Mouse (Mus musculus) limb, embryonic 14.5 days (tissue): ENCODE data around the gene Ago3. TPM values are rescaled to one million over a fixed set of nuclear protein-coding genes. Genes with fewer than 3 reads are reported as not detected.

Experiments used
- ATAC-seq: fragments of 200-750 bp; cut with Nextera tagmentation; 2 replicates; pipeline ENCODE4 v1.8.0; 2017; ENCODE audit warnings: low read depth, moderate number of reproducible peaks, moderate TSS enrichment; ENCODE audit not compliant: low FRiP score
- DNase-seq: peaks from one replicate; pipeline ENCODE4 v3.0.0-alpha.2; 2015; ENCODE audit warnings: low spot score
- H3K27ac ChIP-seq: fragments of 300-500 bp; sonication (generic); replicated peaks from 2 replicates; pipeline ENCODE4 v1.5.1; 2014; ENCODE audit warnings: low read depth, mild to moderate bottlenecking, low read length, moderate library complexity, mixed read lengths
- H3K27me3 ChIP-seq: fragments of 300-500 bp; sonication (generic); 2 replicates; pipeline ENCODE4 v1.6.1; 2014; ENCODE audit warnings: low read length, mixed read lengths; ENCODE audit not compliant: control insufficient read depth, insufficient read depth
- H3K36me3 ChIP-seq: fragments of 300-500 bp; sonication (generic); 2 replicates; pipeline ENCODE4 v1.6.1; 2014; ENCODE audit warnings: mild to moderate bottlenecking, low read length, moderate library complexity, mixed read lengths; ENCODE audit not compliant: control insufficient read depth, insufficient read depth
- H3K4me1 ChIP-seq: fragments of 300-500 bp; sonication (generic); 2 replicates; pipeline ENCODE4 v1.6.1; 2014; ENCODE audit warnings: antibody characterized with exemption, low read length, mixed read lengths; ENCODE audit not compliant: control insufficient read depth, insufficient read depth
- H3K4me2 ChIP-seq: fragments of 300-500 bp; sonication (generic); replicated peaks from 2 replicates; pipeline ENCODE4 v1.6.1; 2014; ENCODE audit warnings: low read depth, mild to moderate bottlenecking, low read length, moderate library complexity; ENCODE audit not compliant: severe bottlenecking
- H3K4me3 ChIP-seq: fragments of 300-500 bp; sonication (generic); replicated peaks from 2 replicates; pipeline ENCODE4 v1.5.1; 2014; ENCODE audit warnings: low read length
- H3K9ac ChIP-seq: fragments of 300-500 bp; sonication (generic); 2 replicates; pipeline ENCODE4 v1.6.1; 2014; ENCODE audit warnings: mild to moderate bottlenecking, low read depth, low read length, moderate library complexity; ENCODE audit not compliant: severe bottlenecking
- H3K9me3 ChIP-seq: fragments of 300-500 bp; sonication (generic); 2 replicates; pipeline ENCODE4 v1.6.1; 2016; ENCODE audit warnings: low read length; ENCODE audit not compliant: control insufficient read depth
- POLR2A ChIP-seq: fragments of 200-500 bp; IDR thresholded peaks from 2 replicates; pipeline ENCODE4 v1.8.0; 2012; ENCODE audit warnings: inconsistent platforms, mild to moderate bottlenecking, moderate library complexity, borderline replicate concordance; ENCODE audit not compliant: insufficient read depth, insufficient read length; ENCODE audit errors: extremely low read depth
- WGBS: fragments of 180-500 bp; shearing (Covaris S2); extraction: QIAGEN DNeasy Blood & Tissue Kit; methylation state at CpG from one replicate; pipeline ENCODE4 v1.1.7; 2014; 5-methylcytosine and 5-hydroxymethylcytosine counted together
- polyA plus RNA-seq, 2 experiments: library from polyadenylated mRNA; depleted of rRNA in 1 of 2; stranded (reverse) in 1 of 2; unstranded in 1 of 2; fragments of >200 nt; fragmentation: Nextera tagmentation in 1 of 2; extraction: Ambion mirVana in 1 of 2; gene quantifications; 2 replicates each; pipeline versions ENCODE4 v1.2.1 to v1.2.3; 2012 to 2014

Gene Ago3
- polyA plus RNA-seq, 2 experiments: 6.6 to 11.4 TPM

DNA sequence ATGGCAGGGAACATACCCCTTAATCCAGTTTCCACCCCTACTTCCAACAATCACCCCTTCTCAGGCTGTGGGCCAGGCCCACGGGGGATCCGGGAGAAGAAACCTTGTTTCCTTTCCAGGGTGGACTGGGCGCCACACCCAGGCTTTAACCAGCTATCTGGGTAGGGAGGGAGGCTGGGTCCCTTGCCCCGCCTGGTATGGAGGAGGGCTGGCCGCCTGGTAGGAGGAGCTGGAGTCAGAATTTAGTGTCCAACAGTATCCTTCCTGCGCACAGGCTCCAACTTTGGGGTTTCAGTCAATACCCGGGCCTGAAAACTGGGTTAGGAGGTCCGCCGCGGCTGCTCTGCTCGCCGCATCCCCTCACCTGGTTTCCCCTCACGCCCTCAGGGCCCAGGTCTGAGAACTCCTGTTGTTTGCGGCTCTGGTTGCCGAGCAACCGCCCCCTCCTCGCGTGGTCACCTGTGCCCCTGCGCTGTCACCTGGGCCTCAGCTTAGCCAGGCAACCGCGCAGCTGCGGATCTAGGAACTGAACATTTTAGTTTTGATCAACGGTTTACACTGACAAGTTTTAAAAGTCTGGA, 104.0 kb downstream of the Ago3 start, which contains the start of gene Tekt2:
Tekt2 (minus strand) TSS at position 408 of the 581 bp plus-strand sequence.
- no peaks in the 10 kb centered on the region for H3K27me3 ChIP-seq
- H3K4me1 ChIP-seq: peaks cover 28% of the 10 kb centered on the region
- H3K9me3 ChIP-seq: no peaks in the 10 kb centered on the region
- peak within 1 kb of the TSS; percentile 28 for H3K9ac ChIP-seq
- H3K4me3 ChIP-seq: peak within 1 kb of the TSS; percentile 20
- H3K27ac ChIP-seq: peak within 1 kb of the TSS; percentile 63
- TF ChIP-seq POLR2A: no peak
- no peaks in the 10 kb centered on the region for H3K36me3 ChIP-seq
- 4% methylated on average over 23 of the region's 23 CpGs for WGBS
- peak; percentile 54 for DNase-seq
- ATAC-seq: peak; percentile 41
- peak within 1 kb of the TSS; percentile 44 for H3K4me2 ChIP-seq

DNA sequence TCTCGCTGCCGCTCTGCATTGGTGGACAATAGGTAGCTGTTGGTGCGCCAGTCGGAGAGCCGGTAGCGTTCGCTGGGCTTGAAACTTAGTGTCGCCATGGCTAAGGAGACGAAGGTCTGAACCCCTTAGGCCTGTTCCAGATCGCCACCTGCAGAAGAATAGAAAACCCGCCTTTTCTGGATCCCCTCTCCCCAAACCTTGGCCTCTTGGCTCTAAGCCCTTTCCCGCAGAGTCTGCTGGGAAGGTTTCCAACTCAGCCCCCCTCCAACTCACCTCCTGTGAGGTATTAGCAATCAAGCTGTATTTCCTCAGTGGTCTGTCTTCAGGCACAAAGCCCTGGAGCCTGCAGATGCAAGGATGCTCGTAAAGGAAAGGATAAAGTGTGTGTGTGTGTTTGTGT, 104.5 kb downstream of the Ago3 start:
- Histone ChIP-seq H3K4me3 (peak overlapping the region; percentile 20), H3K4me2 (peak overlapping the region; percentile 44), H3K9me3 (no peaks in the 10 kb centered on the region), H3K36me3 (no peaks in the 10 kb centered on the region), H3K27ac (peak overlapping the region; percentile 63), H3K9ac (no peak overlapping the region; the same call in 1 of the 2 replicates), H3K27me3 (no peaks in the 10 kb centered on the region), H3K4me1 (peaks cover 29% of the 10 kb centered on the region)
- 18% methylated on average over 13 of the region's 13 CpGs for WGBS
- peak; percentile 62 for DNase-seq
- ATAC-seq: peak; percentile 41
- TF ChIP-seq POLR2A: no peak

GRCm38 (mm10) chr4:126322646-126323045, 106.7 kb downstream of the Ago3 start:
- Histone ChIP-seq H3K27me3 (no peaks in the 10 kb centered on the region), H3K4me2 (no peak overlapping the region), H3K27ac (no peak overlapping the region), H3K4me1 (peaks cover 29% of the 10 kb centered on the region), H3K36me3 (peaks cover 9% of the 10 kb centered on the region), H3K9ac (no peak overlapping the region), H3K4me3 (no peak overlapping the region), H3K9me3 (no peaks in the 10 kb centered on the region)
- 96% methylated on average over 13 of the region's 13 CpGs for WGBS
- no peak for TF ChIP-seq POLR2A
- DNase-seq (no peak), ATAC-seq (no peak)

DNA sequence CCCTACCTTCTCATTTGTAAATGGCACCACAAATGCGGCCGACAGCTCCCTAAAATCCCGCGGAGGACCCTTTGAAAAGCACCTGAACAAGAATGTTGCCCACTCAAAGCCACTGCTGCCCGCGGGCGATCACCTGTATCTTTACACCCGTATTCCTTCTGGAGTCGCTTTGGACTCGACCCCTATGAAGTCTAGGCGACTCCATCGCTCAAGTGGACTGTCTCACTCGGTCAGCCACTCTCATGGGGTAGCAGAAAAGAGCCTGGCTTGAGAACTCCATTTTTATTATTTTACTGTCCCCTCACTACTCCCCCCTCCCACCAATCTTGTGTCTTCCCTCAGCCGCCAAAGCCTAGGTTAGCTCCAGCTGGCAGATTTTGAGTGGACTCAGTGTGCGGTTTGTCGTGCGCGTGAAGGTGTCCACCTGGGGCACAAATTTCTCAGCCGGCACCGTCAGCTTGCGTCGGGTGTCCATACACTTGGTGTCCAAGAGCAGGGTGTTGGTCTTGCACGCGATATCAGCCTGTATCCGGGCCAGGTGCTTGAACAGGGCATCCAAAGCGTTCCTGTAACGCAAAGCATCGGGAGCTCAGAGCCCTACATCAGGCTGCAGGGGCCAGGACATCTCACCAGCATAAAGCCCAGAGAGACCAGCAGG, 107.4 kb downstream of the Ago3 start:
- H3K4me1 ChIP-seq: peaks cover 29% of the 10 kb centered on the region
- H3K9me3 ChIP-seq: no peaks in the 10 kb centered on the region
- H3K36me3 ChIP-seq: peaks cover 16% of the 10 kb centered on the region
- peak overlapping the region; percentile 84 for H3K4me2 ChIP-seq
- no peak overlapping the region for H3K9ac ChIP-seq
- no peak for DNase-seq
- H3K4me3 ChIP-seq: peak overlapping the region; percentile 84
- H3K27me3 ChIP-seq: no peaks in the 10 kb centered on the region
- H3K27ac ChIP-seq: 0 out of 2 replicates have a peak overlapping the region, but pooled peaks have one; percentile 65
- ATAC-seq: 0 out of 2 replicates have a peak, but pooled peaks have one; percentile 0
- 54% methylated on average over 28 of the region's 28 CpGs for WGBS
- TF ChIP-seq POLR2A: no peak

DNA sequence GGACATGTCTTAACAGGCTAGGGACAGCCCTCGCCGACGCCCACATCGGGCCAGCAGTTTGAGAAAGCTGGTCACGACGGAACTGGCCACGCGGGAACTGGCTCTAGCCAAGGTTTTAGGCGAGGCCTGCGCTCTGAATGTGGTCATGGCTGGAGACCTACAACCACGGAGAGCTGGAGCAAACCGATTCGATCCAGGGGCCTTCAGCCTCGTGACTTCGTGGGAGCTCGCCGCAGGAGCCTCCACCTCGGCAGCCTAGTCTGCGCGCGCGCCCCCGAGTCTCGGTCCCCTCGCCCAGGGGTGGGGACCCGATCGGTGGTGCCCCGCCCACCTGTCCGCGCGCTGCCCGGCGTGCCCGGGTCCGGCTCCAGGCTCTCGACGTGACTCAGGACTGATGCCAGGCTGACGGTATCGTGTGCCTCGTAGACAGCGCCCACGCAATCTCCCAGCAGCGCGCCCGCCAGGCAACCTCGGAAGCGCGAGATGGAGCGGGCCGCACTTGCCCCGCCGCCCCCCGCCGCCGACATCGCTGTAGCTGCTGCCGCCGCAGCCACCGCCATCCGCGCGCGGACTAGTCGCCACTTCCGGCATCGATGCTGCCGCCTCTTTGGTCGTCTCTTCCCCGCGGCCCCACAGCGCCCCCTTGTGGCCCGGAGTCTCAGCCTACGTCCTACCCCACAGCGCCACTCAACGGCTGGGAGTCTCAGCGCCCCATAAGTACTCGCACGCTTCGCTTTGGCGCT, 108.1 kb downstream of the Ago3 start, which contains the start of gene Adprhl2:
Adprhl2 (minus strand) TSS at position 593 of the 743 bp plus-strand sequence.
- H3K27me3 ChIP-seq: no peaks in the 10 kb centered on the region
- DNase-seq (peak; percentile 94), ATAC-seq (peak; percentile 85)
- peak; percentile 50; the same call in 1 of the 2 replicates for TF ChIP-seq POLR2A
- H3K4me2 ChIP-seq: peak within 1 kb of the TSS; percentile 84
- peak within 1 kb of the TSS; percentile 84 for H3K4me3 ChIP-seq
- H3K4me1 ChIP-seq: peaks cover 29% of the 10 kb centered on the region
- peak within 1 kb of the TSS; percentile 65 for H3K27ac ChIP-seq
- WGBS: under 1% methylated on average over 65 of the region's 80 CpGs
- peak within 1 kb of the TSS; percentile 78 for H3K9ac ChIP-seq
- peaks cover 23% of the 10 kb centered on the region for H3K36me3 ChIP-seq
- H3K9me3 ChIP-seq: no peaks in the 10 kb centered on the region
